Mouse (Mus musculus) MEL (cell line): ENCODE results near the gene Ovol1. TPM values are rescaled to one million over a fixed set of nuclear protein-coding genes. Genes with fewer than 3 reads are reported as not detected.
A peak's percentile ranks its signal among the peaks of the same experiment; 100 is the strongest.

Experiments
- DNase-seq: peaks from one replicate; pipeline ENCODE4 v3.0.0; 2011; ENCODE audit warnings: low read depth, low spot score
- H3K27ac ChIP-seq: 2 replicates; pipeline ENCODE4 v1.5.1; 2012; ENCODE audit warnings: low read depth, mild to moderate bottlenecking, control low read depth, low read length, moderate library complexity; ENCODE audit not compliant: control insufficient read depth
- H3K27me3 ChIP-seq, 2 experiments: fragments of 150-350 bp in 1 of 2; sonication (generic) in 1 of 2; 2 replicates each; pipeline ENCODE4 v1.6.1; 2012; ENCODE audit warnings: low read length in 2 of 2, mild to moderate bottlenecking in 2 of 2, improper control_type of control experiment in 1 of 2, moderate library complexity in 1 of 2; ENCODE audit not compliant: insufficient read depth in 2 of 2, control insufficient read depth in 1 of 2
- H3K36me3 ChIP-seq, 2 experiments: 2 replicates each; pipeline ENCODE4 v1.6.1; 2012 to 2014; ENCODE audit warnings: low read length in 2 of 2, improper control_type of control experiment in 1 of 2, inconsistent platforms in 1 of 2, mild to moderate bottlenecking in 1 of 2; ENCODE audit not compliant: insufficient read depth in 2 of 2, control insufficient read depth in 1 of 2
- H3K4me1 ChIP-seq, 2 experiments: fragments of 150-350 bp in 1 of 2; sonication (generic) in 1 of 2; 2 replicates each; pipeline ENCODE4 v1.6.1; 2012; ENCODE audit warnings: low read length in 2 of 2, improper control_type of control experiment in 1 of 2, mild to moderate bottlenecking in 1 of 2; ENCODE audit not compliant: insufficient read depth in 2 of 2, control insufficient read depth in 1 of 2
- H3K4me3 ChIP-seq, 2 experiments: fragments of 150-350 bp in 1 of 2; sonication (generic) in 1 of 2; 2 replicates each; pipeline ENCODE4 v1.5.1; 2012; ENCODE audit warnings: low read depth in 2 of 2, low read length in 2 of 2, mild to moderate bottlenecking in 2 of 2, moderate library complexity in 2 of 2, control low read depth in 1 of 2, improper control_type of control experiment in 1 of 2; ENCODE audit not compliant: control insufficient read depth in 1 of 2, insufficient read depth in 1 of 2
- H3K79me2 ChIP-seq: 2 replicates; pipeline ENCODE4 v1.6.1; 2012; ENCODE audit warnings: mild to moderate bottlenecking, low read length, moderate library complexity; ENCODE audit not compliant: control insufficient read depth, poor library complexity, insufficient read depth
- H3K9ac ChIP-seq: 2 replicates; pipeline ENCODE4 v1.6.1; 2012; ENCODE audit warnings: low read depth, mild to moderate bottlenecking, control low read depth, low read length, moderate library complexity; ENCODE audit not compliant: control insufficient read depth, poor library complexity, severe bottlenecking
- H3K9me3 ChIP-seq: fragments of 150-350 bp; sonication (generic); replicated peaks from 2 replicates; pipeline ENCODE4 v1.6.1; 2012; ENCODE audit warnings: mild to moderate bottlenecking, low read length, improper control_type of control experiment, moderate library complexity; ENCODE audit not compliant: insufficient read depth
- BHLHE40 ChIP-seq: IDR thresholded peaks from 2 replicates; pipeline ENCODE4 v1.6.1; 2012; ENCODE audit warnings: low read depth, mild to moderate bottlenecking, inconsistent platforms, low read length, improper control_type of control experiment, borderline replicate concordance
- CHD1 ChIP-seq: IDR thresholded peaks from 2 replicates; pipeline ENCODE4 v1.6.1; 2012; ENCODE audit warnings: low read depth, mild to moderate bottlenecking, inconsistent platforms, low read length, improper control_type of control experiment
- CHD2 ChIP-seq: IDR thresholded peaks from 2 replicates; pipeline ENCODE4 v1.6.1; 2011; ENCODE audit warnings: low read length, improper control_type of control experiment
- ELF1 ChIP-seq: IDR thresholded peaks from 2 replicates; pipeline ENCODE4 v1.6.1; 2014; ENCODE audit warnings: low read depth, mild to moderate bottlenecking, inconsistent platforms, low read length, improper control_type of control experiment, moderate library complexity
- EP300 ChIP-seq, 2 experiments: IDR thresholded peaks; 2 replicates each; pipeline ENCODE4 v1.6.1; 2011; ENCODE audit warnings: improper control_type of control experiment in 2 of 2, low read length in 2 of 2, low read depth in 1 of 2, mild to moderate bottlenecking in 1 of 2
- ETS1 ChIP-seq: IDR thresholded peaks from 2 replicates; pipeline ENCODE4 v1.6.1; 2012; ENCODE audit warnings: low read depth, mild to moderate bottlenecking, inconsistent platforms, low read length, improper control_type of control experiment, moderate library complexity
- GATA1 ChIP-seq: IDR thresholded peaks from 2 replicates; pipeline ENCODE4 v1.6.1; 2011; ENCODE audit warnings: low read depth, low read length, improper control_type of control experiment
- HCFC1 ChIP-seq: IDR thresholded peaks from 2 replicates; pipeline ENCODE4 v1.6.1; 2012; ENCODE audit warnings: low read depth, mild to moderate bottlenecking, inconsistent platforms, low read length, improper control_type of control experiment, moderate library complexity
- JUND ChIP-seq: IDR thresholded peaks from 2 replicates; pipeline ENCODE4 v1.6.1; 2011; ENCODE audit warnings: low read depth, mild to moderate bottlenecking, improper control_type of control experiment, low read length
- MAFK ChIP-seq: IDR thresholded peaks from 2 replicates; pipeline ENCODE4 v1.6.1; 2011; ENCODE audit warnings: low read depth, mild to moderate bottlenecking, low read length, improper control_type of control experiment, borderline replicate concordance
- MAX ChIP-seq: IDR thresholded peaks from 2 replicates; pipeline ENCODE4 v1.6.1; 2011; ENCODE audit warnings: low read length, improper control_type of control experiment
- MAZ ChIP-seq: IDR thresholded peaks from 2 replicates; pipeline ENCODE4 v1.6.1; 2012; ENCODE audit warnings: low read depth, mild to moderate bottlenecking, inconsistent platforms, low read length, improper control_type of control experiment
- MYB ChIP-seq: IDR thresholded peaks from 2 replicates; pipeline ENCODE4 v1.6.1; 2011; ENCODE audit warnings: mild to moderate bottlenecking, low read depth, low read length, improper control_type of control experiment
- MYC ChIP-seq: IDR thresholded peaks from 2 replicates; pipeline ENCODE4 v1.6.1; 2011; ENCODE audit warnings: low read depth, mild to moderate bottlenecking, low read length, improper control_type of control experiment, moderate library complexity
- NELFE ChIP-seq: IDR thresholded peaks from 2 replicates; pipeline ENCODE4 v1.6.1; 2011; ENCODE audit warnings: low read depth, low read length, improper control_type of control experiment
- POLR2A ChIP-seq, 2 experiments: IDR thresholded peaks; 2 replicates each; pipeline ENCODE4 v1.6.1; 2011 to 2012; ENCODE audit warnings: low read length in 2 of 2, mild to moderate bottlenecking in 2 of 2, control low read depth in 1 of 2, improper control_type of control experiment in 1 of 2, low read depth in 1 of 2, moderate library complexity in 1 of 2; ENCODE audit not compliant: control insufficient read depth in 1 of 2, insufficient read depth in 1 of 2, poor library complexity in 1 of 2
- POLR2AphosphoS2 ChIP-seq: IDR thresholded peaks from 2 replicates; pipeline ENCODE4 v1.6.1; 2011; ENCODE audit warnings: low read length, improper control_type of control experiment
- POLR2AphosphoS5 ChIP-seq: IDR thresholded peaks from 2 replicates; pipeline ENCODE4 v1.6.1; 2012; ENCODE audit warnings: low read depth, borderline replicate concordance, mild to moderate bottlenecking, inconsistent platforms, low read length, moderate library complexity, mixed read lengths
- RAD21 ChIP-seq: IDR thresholded peaks from 2 replicates; pipeline ENCODE4 v1.6.1; 2011; ENCODE audit warnings: mild to moderate bottlenecking, low read depth, low read length, improper control_type of control experiment
- RCOR1 ChIP-seq: IDR thresholded peaks from 2 replicates; pipeline ENCODE4 v1.6.1; 2012; ENCODE audit warnings: low read depth, mild to moderate bottlenecking, inconsistent platforms, low read length, improper control_type of control experiment
- SIN3A ChIP-seq: IDR thresholded peaks from 2 replicates; pipeline ENCODE4 v1.6.1; 2012; ENCODE audit warnings: low read length, improper control_type of control experiment, inconsistent platforms
- SMC3 ChIP-seq: IDR thresholded peaks from 2 replicates; pipeline ENCODE4 v1.6.1; 2011; ENCODE audit warnings: low read depth, low read length, improper control_type of control experiment
- TAL1 ChIP-seq: IDR thresholded peaks from 2 replicates; pipeline ENCODE4 v1.6.1; 2012; ENCODE audit warnings: mild to moderate bottlenecking, inconsistent platforms, low read length, moderate library complexity, mixed read lengths
- TBP ChIP-seq: IDR thresholded peaks from 2 replicates; pipeline ENCODE4 v1.8.0; 2011; ENCODE audit warnings: low read depth, low read length, improper control_type of control experiment
- TCF12 ChIP-seq: IDR thresholded peaks from 2 replicates; pipeline ENCODE4 v1.6.1; 2014; ENCODE audit warnings: low read depth, mild to moderate bottlenecking, inconsistent platforms, low read length, improper control_type of control experiment, moderate library complexity
- USF2 ChIP-seq, 2 experiments: IDR thresholded peaks; 2 replicates each; pipeline ENCODE4 v1.6.1; 2011 to 2012; ENCODE audit warnings: improper control_type of control experiment in 2 of 2, low read length in 2 of 2, borderline replicate concordance in 1 of 2, inconsistent platforms in 1 of 2, low read depth in 1 of 2, mild to moderate bottlenecking in 1 of 2; ENCODE audit not compliant: insufficient read depth in 1 of 2
- ZC3H11A ChIP-seq: IDR thresholded peaks from 2 replicates; pipeline ENCODE4 v1.6.1; 2012; ENCODE audit warnings: low read depth, mild to moderate bottlenecking, inconsistent platforms, low read length, improper control_type of control experiment
- ZMIZ1 ChIP-seq: IDR thresholded peaks from 2 replicates; pipeline ENCODE4 v1.6.1; 2012; ENCODE audit warnings: low read depth, mild to moderate bottlenecking, inconsistent platforms, low read length, improper control_type of control experiment, moderate library complexity
- polyA plus RNA-seq, 2 experiments: library from polyadenylated mRNA; stranded (reverse) in 1 of 2; unstranded in 1 of 2; fragments of >175 nt in 1 of 2; fragments of >200 nt in 1 of 2; gene quantifications; 2 replicates each; pipeline versions ENCODE4 v1.2.1 to v1.2.4; 2012; ENCODE audit warnings: low replicate concordance in 2 of 2, low read depth in 1 of 2; ENCODE audit not compliant: insufficient read length in 2 of 2, insufficient read depth in 1 of 2, missing spikeins in 1 of 2
- total RNA-seq: library from RNA; depleted of rRNA; stranded (reverse); fragments of 300-350 nt; gene quantifications from 2 replicates; pipeline ENCODE4 v1.2.3, GENCODE M21; 2012

The Ovol1 gene
- total and polyA plus RNA-seq, 3 experiments: 0.06 TPM; not detected in 2

GRCm38 (mm10) chr19:5512091-5513004, 48.1 kb downstream of the Ovol1 start:
- peak overlapping the region; percentile 98 for H3K27ac ChIP-seq
- peaks cover 14% of the 10 kb centered on the region for H3K79me2 ChIP-seq
- TF ChIP-seq SIN3A: peak; percentile 78
- TF ChIP-seq ELF1: peak; percentile 50; the same call in 1 of the 2 replicates
- TF ChIP-seq ZMIZ1: 0 out of 2 replicates have a peak, but pooled peaks have one; percentile 55
- peak; percentile 70 for TF ChIP-seq RCOR1
- TF ChIP-seq MAX: 0 out of 2 replicates have a peak, but pooled peaks have one; percentile 31
- TF ChIP-seq MYB: no peak
- peak; percentile 7; the same call in 1 of the 2 replicates for TF ChIP-seq TAL1
- TF ChIP-seq POLR2AphosphoS2: 0 out of 2 replicates have a peak, but pooled peaks have one; percentile 49
- peak; percentile 61; the same call in 1 of the 2 replicates for TF ChIP-seq HCFC1
- TF ChIP-seq MYC: peak; percentile 45; the same call in 1 of the 2 replicates
- no peak; the same call in 1 of the 2 replicates for TF ChIP-seq TBP
- TF ChIP-seq MAFK: no peak
- peak; percentile 70 for TF ChIP-seq GATA1
- TF ChIP-seq MAZ: peak; percentile 51
- TF ChIP-seq RAD21: no peak
- TF ChIP-seq JUND: no peak
- TF ChIP-seq TCF12: peak; percentile 41; the same call in 1 of the 2 replicates
- no peak for TF ChIP-seq BHLHE40
- peak in 1 of 2 experiments; percentile 53; a peak in 2 of 4 replicates for TF ChIP-seq POLR2A (IDR thresholded peaks at IDR 0.05; ENCODE audit: control insufficient read depth in 1 of 2, insufficient read depth in 1 of 2, low read depth in 1 of 2, low read length in 2 of 2, poor library complexity in 1 of 2)
- peak; percentile 52 to 78; a peak in 3 of 4 replicates for TF ChIP-seq EP300 (IDR thresholded peaks at IDR 0.05; ENCODE audit: low read depth in 1 of 2, low read length in 2 of 2)
- TF ChIP-seq NELFE: peak; percentile 53; the same call in 1 of the 2 replicates
- TF ChIP-seq CHD2: no peak
- TF ChIP-seq CHD1: no peak
- TF ChIP-seq ZC3H11A: no peak; the same call in 1 of the 2 replicates
- no peak for TF ChIP-seq POLR2AphosphoS5
- no peak for TF ChIP-seq SMC3
- no peak for TF ChIP-seq USF2 (IDR thresholded peaks at IDR 0.05; ENCODE audit: borderline replicate concordance in 1 of 2, insufficient read depth in 1 of 2, low read depth in 1 of 2, low read length in 2 of 2)
- peak; percentile 90 for TF ChIP-seq ETS1
- TF ChIP-seq, all 39 proteins: peak for 16
- Histone ChIP-seq H3K9me3 (no peaks in the 10 kb centered on the region), H3K4me3 (peak overlapping the region; percentile 77 to 88), H3K36me3 (peaks cover 0 to 8% of the 10 kb centered on the region in 2 experiments; a peak in 2 of 4 replicates), H3K9ac (peak overlapping the region; percentile 89), H3K4me1 (peaks cover 2 to 8% of the 10 kb centered on the region in 2 experiments; a peak in 3 of 4 replicates), H3K27me3 (no peaks in the 10 kb centered on the region)
- peak; percentile 96 for DNase-seq
